Mouse (Mus musculus): ENCODE measurements around the gene Syn3. TPM values are rescaled to one million over a fixed set of nuclear protein-coding genes. Genes with fewer than 3 reads are reported as not detected.
"Not testable (repeated sequence)": the region's sequence is repeated elsewhere in the genome, so short reads cannot be mapped to it uniquely, and the experiment has no call there.

Syn3 gene
- total RNA-seq, 2 experiments from 2014 or later: 0.20 to 0.44 TPM

- DNase-seq: no peak
Observed at GRCm38 (mm10) chr10:86149029-86149818, 349.5 kb downstream of the Syn3 start.

GRCm38 (mm10) chr10:86139061-86139681 lies 359.5 kb downstream of the Syn3 start:
- peak; percentile 57 to 81 for DNase-seq

GRCm38 (mm10) chr10:86137589-86138173 lies 361.0 kb downstream of the Syn3 start:
- no peak for DNase-seq

- DNase-seq: no peak
Observed at GRCm38 (mm10) chr10:86137106-86137505, 361.6 kb downstream of the Syn3 start.

GRCm38 (mm10) chr10:86136249-86136648 lies 362.4 kb downstream of the Syn3 start:
- no peak for DNase-seq

DNA sequence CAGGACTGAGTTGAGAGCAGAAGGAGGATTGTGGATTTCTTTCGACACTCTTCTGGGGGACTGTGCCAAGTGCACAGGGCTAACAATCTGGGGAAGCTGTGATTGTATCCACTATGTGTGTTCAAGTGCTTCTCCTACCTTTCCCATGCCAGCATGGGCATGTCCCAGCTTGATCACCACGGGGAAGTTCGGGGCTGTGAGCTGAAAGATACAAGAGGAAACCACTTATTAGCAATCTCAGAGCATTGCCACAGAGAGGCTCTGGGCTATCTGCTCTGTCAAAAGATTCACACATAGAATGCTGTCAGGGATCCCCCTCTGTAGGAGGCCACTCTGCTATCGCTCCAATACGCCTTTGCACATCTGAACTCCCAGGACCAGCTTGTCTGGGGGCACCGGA lies 363.8 kb downstream of the Syn3 start:
- DNase-seq: no peak

GRCm38 (mm10) chr10:86134336-86134735 lies 364.4 kb downstream of the Syn3 start:
- no peak for DNase-seq

- no peak for DNase-seq
Observed at GRCm38 (mm10) chr10:86132420-86132956, 366.2 kb downstream of the Syn3 start.

DNA sequence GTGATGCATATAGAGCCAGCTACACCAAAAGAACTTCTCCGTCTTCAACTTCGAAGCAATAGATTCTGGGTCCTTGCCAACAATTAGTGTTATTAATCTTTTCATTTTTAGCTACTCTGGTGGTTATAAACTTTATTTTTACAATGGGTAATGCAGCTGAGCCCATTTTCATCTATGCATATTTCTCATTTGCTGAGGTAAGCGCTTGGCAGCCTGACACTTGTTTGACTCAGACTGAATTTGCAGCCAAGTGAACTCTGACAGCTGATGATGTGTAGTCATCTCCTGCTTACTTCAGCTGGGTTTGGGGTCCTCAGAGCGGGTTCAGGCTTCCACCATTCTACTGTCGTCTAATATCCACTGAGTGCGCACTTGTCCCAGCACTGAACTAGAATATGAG lies 369.6 kb downstream of the Syn3 start:
- no peak for DNase-seq

DNA sequence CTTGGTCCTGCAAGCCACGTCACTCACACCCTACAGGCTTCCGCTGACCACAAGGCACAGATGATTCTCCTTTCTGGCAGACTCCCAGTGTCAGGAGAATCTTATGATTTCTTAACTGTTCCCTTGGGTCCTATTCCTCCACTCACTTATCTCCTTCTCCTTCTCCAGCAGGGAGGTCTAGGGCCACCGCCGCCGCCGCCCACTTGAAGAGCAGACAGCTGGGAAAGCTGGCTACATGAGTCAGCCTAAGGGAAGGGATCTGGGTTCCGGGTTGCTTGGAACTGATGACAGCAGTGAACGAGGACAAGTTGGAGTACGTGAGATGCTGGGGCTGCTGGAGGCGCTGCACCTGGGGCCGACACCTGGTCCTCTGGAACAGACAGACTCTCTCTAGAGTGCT lies 372.2 kb downstream of the Syn3 start:
- DNase-seq: peak; percentile 24 to 68

- no peak for DNase-seq
Observed at GRCm38 (mm10) chr10:86125421-86125820, 373.3 kb downstream of the Syn3 start.

DNA sequence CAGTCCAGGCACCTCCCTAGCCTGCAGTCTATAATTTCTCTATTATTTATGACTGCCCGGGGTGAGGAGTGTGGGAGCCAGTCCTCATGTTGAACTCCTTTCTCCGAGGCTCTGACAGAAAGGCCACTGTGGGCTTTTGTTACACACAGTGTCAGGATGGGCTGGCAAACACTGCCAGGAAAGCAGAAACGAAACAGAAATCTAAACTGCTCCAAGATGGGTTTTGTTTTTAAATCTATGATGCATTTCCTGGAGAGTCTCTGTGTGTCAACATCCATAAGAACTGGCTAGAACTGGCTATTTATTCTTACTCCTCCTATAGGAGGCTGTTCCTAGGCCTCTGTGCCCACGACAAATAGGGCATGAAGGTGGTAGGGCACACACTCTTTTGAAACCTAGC lies 374.6 kb downstream of the Syn3 start:
- no peak for DNase-seq

GRCm38 (mm10) chr10:86123224-86123623 lies 375.5 kb downstream of the Syn3 start:
- no peak for DNase-seq

- not testable (repeated sequence) for DNase-seq
Observed at GRCm38 (mm10) chr10:86122456-86122855, 376.2 kb downstream of the Syn3 start.

GRCm38 (mm10) chr10:86116268-86116667 lies 382.4 kb downstream of the Syn3 start:
- no peak for DNase-seq

- peak; percentile 17 to 40 for DNase-seq
Observed at GRCm38 (mm10) chr10:86114431-86114848, 384.3 kb downstream of the Syn3 start.

DNA sequence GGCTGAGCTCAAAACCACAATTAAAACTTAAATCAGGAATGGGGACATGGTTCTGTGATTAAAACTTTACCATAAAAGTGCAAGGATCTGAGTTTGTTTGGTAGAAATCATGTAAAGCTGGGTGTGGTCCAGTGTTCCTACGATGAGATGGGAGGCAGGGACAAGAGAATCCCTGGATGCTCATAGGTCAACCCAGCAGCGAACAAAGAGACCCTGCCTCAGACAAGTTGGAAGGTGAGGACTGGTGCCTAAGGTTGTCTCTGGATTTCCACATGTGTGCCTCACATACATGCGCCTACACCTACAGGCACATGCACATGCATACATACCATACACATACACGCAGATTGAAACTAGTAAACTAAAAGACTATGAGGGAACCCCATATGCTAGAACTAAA lies 389.9 kb downstream of the Syn3 start:
- no peak for DNase-seq

- no peak for DNase-seq
Observed at GRCm38 (mm10) chr10:86107681-86108080, 391.0 kb downstream of the Syn3 start.

- DNase-seq: no peak
Observed at GRCm38 (mm10) chr10:86103976-86104375, 394.7 kb downstream of the Syn3 start.

- DNase-seq: peak; percentile 52 to 76
Observed at GRCm38 (mm10) chr10:86100281-86100851, 398.3 kb downstream of the Syn3 start.

- no peak for DNase-seq
Observed at GRCm38 (mm10) chr10:86098363-86098762, 400.3 kb downstream of the Syn3 start.

Measured in heart, adult 18-20 months (tissue).